Comparison of ENCODE assay signal across 17 mouse cellular contexts in genomic region chr3:130757117-130757852, GRCm38 (mm10). TPM values are rescaled to one million over a fixed set of nuclear protein-coding genes. Genes with fewer than 3 reads are reported as not detected.
A peak's percentile ranks its signal among the peaks of the same experiment; 100 is the strongest.
DNase-seq lines count a peak whose midpoint lies in the region; ATAC-seq and TF ChIP-seq lines count a peak whose summit lies in the region.
"Had no signal": no experiment of that assay in that cellular context is flagged by ENCODE, and none has a peak within 500 bp of the region (broad histone marks: within the 10 kb centered on the region; RNA-seq: fewer than 3 reads in every experiment).

No protein-coding gene starts in this region.

- peaks cover 20% of the 10 kb centered on the region for H3K4me1 ChIP-seq in limb, embryonic 12.5 days (replicated peaks)
- peaks cover 22% of the 10 kb centered on the region for H3K4me1 ChIP-seq in limb, embryonic 10.5 days
- no peaks in the 10 kb centered on the region for H3K4me1 ChIP-seq in ES-E14 (ENCODE audit: control insufficient read depth in 2 of 2, insufficient read depth in 2 of 2, low read length in 2 of 2, poor library complexity in 1 of 2)
- peaks cover 18% of the 10 kb centered on the region for H3K4me1 ChIP-seq in forebrain, embryonic 14.5 days (ENCODE audit: control insufficient read depth, insufficient read depth, low read length)
- H3K4me1 ChIP-seq in midbrain, embryonic 14.5 days (ENCODE audit: control insufficient read depth, insufficient read depth, low read length) = peaks cover 13% of the 10 kb centered on the region
- H3K4me1 ChIP-seq: liver, embryonic 13.5 days had no signal

- no peak for DNase-seq in limb, embryonic 10.5 days (ENCODE audit: low spot score)
- no peak for DNase-seq in ES-E14 (ENCODE audit: low read depth, low spot score)
- peak; percentile 23 for DNase-seq in forebrain, embryonic 14.5 days (ENCODE audit: low spot score)
- peak; percentile 44 for DNase-seq in midbrain, embryonic 14.5 days
- DNase-seq in layer of hippocampus, adult 9-11 months = no peak
- no peak for DNase-seq in kidney, adult 9 months
- no peak for DNase-seq in cerebellum, postnatal 36 days
- DNase-seq: adrenal gland, postnatal 25 days; cerebellum, postnatal 25 days; gastrocnemius, adult 2 months; heart, adult 2 months; liver, embryonic 13.5 days; thymus, postnatal 14 days had no signal

- H3K36me3 ChIP-seq in limb, embryonic 12.5 days = no peaks in the 10 kb centered on the region
- H3K36me3 ChIP-seq in limb, embryonic 10.5 days = no peaks in the 10 kb centered on the region
- no peaks in the 10 kb centered on the region for H3K36me3 ChIP-seq in ES-E14 (ENCODE audit: control insufficient read depth, insufficient read depth, low read length, poor library complexity, severe bottlenecking)
- H3K36me3 ChIP-seq in forebrain, embryonic 14.5 days (ENCODE audit: control insufficient read depth, insufficient read depth, low read length) = no peaks in the 10 kb centered on the region
- H3K36me3 ChIP-seq in midbrain, embryonic 14.5 days (ENCODE audit: control insufficient read depth, insufficient read depth, low read length) = no peaks in the 10 kb centered on the region
- H3K36me3 ChIP-seq: liver, embryonic 13.5 days had no signal

- in situ Hi-C loops in ES-E14 (cut with MboI; ENCODE audit: low sequenced_read_pairs in 2 of 2, unreplicated experiment in 2 of 2) = no loop called here

- WGBS in limb, embryonic 12.5 days = 76% methylated on average over 8 of the region's 8 CpGs
- WGBS in limb, embryonic 10.5 days = 89% methylated on average over 8 of the region's 8 CpGs
- WGBS in forebrain, embryonic 14.5 days = 36% methylated on average over 8 of the region's 8 CpGs
- WGBS in midbrain, embryonic 14.5 days = 61% methylated on average over 8 of the region's 8 CpGs

- no peak overlapping the region for H3K4me3 ChIP-seq in limb, embryonic 12.5 days (replicated peaks)
- H3K4me3 ChIP-seq in limb, embryonic 10.5 days = no peak overlapping the region
- H3K4me3 ChIP-seq in ES-E14 (ENCODE audit: insufficient read depth in 1 of 2, low read depth in 1 of 2, low read length in 2 of 2, poor library complexity in 1 of 2, severe bottlenecking in 1 of 2) = no peak overlapping the region
- no peak overlapping the region for H3K4me3 ChIP-seq in forebrain, embryonic 14.5 days (ENCODE audit: low read depth, low read length)
- no peak overlapping the region for H3K4me3 ChIP-seq in midbrain, embryonic 14.5 days (replicated peaks; ENCODE audit: low read depth, low read length)
- H3K4me3 ChIP-seq: gastrocnemius, adult 2 months; heart, adult 2 months; layer of hippocampus, adult 2 months; liver, embryonic 13.5 days had no signal

- H3K27ac ChIP-seq in limb, embryonic 12.5 days = no peak overlapping the region
- H3K27ac ChIP-seq in limb, embryonic 10.5 days = no peak overlapping the region
- no peak overlapping the region for H3K27ac ChIP-seq in ES-E14 (ENCODE audit: insufficient read depth, low read depth, low read length, poor library complexity, severe bottlenecking)
- no peak overlapping the region; the same call in 1 of the 2 replicates for H3K27ac ChIP-seq in forebrain, embryonic 14.5 days (ENCODE audit: low read depth, low read length)
- H3K27ac ChIP-seq in midbrain, embryonic 14.5 days (replicated peaks; ENCODE audit: low read depth, low read length) = peak overlapping the region; percentile 67
- H3K27ac ChIP-seq: gastrocnemius, adult 2 months; heart, adult 2 months; layer of hippocampus, adult 2 months; liver, embryonic 13.5 days; stomach, postnatal 0 days had no signal

- peak; percentile 42; the same call in 1 of the 2 replicates for ATAC-seq in limb, embryonic 12.5 days (ENCODE audit: insufficient number of reproducible peaks, insufficient read depth, low FRiP score, low TSS enrichment, low read depth)
- peak; percentile 36 for ATAC-seq in forebrain, embryonic 14.5 days
- ATAC-seq in midbrain, embryonic 14.5 days (ENCODE audit: low FRiP score, low TSS enrichment) = peak; percentile 34; the same call in 1 of the 2 replicates
- ATAC-seq: activated CD4-positive, CD25-positive, alpha-beta regulatory T cell, adult 4 months had no signal

- no peak overlapping the region for H3K4me2 ChIP-seq in limb, embryonic 12.5 days
- peak overlapping the region; percentile 43 for H3K4me2 ChIP-seq in forebrain, embryonic 14.5 days (ENCODE audit: low read length)
- peak overlapping the region; percentile 24; the same call in 1 of the 2 replicates for H3K4me2 ChIP-seq in midbrain, embryonic 14.5 days (ENCODE audit: low read length)
- H3K4me2 ChIP-seq: liver, embryonic 13.5 days had no signal

- no peak overlapping the region for H3K9ac ChIP-seq in limb, embryonic 12.5 days (replicated peaks)
- no peak overlapping the region for H3K9ac ChIP-seq in ES-E14 (ENCODE audit: insufficient read depth, low read depth, low read length, poor library complexity, severe bottlenecking)
- no peak overlapping the region; the same call in 1 of the 2 replicates for H3K9ac ChIP-seq in forebrain, embryonic 14.5 days (ENCODE audit: low read length)
- no peak overlapping the region for H3K9ac ChIP-seq in midbrain, embryonic 14.5 days (replicated peaks; ENCODE audit: low read length)
- H3K9ac ChIP-seq: liver, embryonic 13.5 days had no signal

- H3K27me3 ChIP-seq in limb, embryonic 12.5 days = no peaks in the 10 kb centered on the region
- H3K27me3 ChIP-seq in limb, embryonic 10.5 days (ENCODE audit: low read depth, poor library complexity, severe bottlenecking) = 0 out of 2 replicates have a peak, but pooled peaks cover 4% of the 10 kb centered on the region
- H3K27me3 ChIP-seq in forebrain, embryonic 14.5 days (replicated peaks; ENCODE audit: control insufficient read depth, insufficient read depth, low read length) = no peaks in the 10 kb centered on the region
- H3K27me3 ChIP-seq in midbrain, embryonic 14.5 days (ENCODE audit: control insufficient read depth, insufficient read depth, low read length) = no peaks in the 10 kb centered on the region
- H3K27me3 ChIP-seq: liver, embryonic 13.5 days had no signal

- no peaks in the 10 kb centered on the region for H3K9me3 ChIP-seq in limb, embryonic 12.5 days
- no peaks in the 10 kb centered on the region for H3K9me3 ChIP-seq in limb, embryonic 10.5 days (replicated peaks)
- H3K9me3 ChIP-seq in ES-E14 (ENCODE audit: control insufficient read depth, insufficient read depth, low read depth, low read length) = no peaks in the 10 kb centered on the region
- no peaks in the 10 kb centered on the region for H3K9me3 ChIP-seq in forebrain, embryonic 14.5 days (replicated peaks; ENCODE audit: control insufficient read depth, low read length)
- H3K9me3 ChIP-seq in midbrain, embryonic 14.5 days (ENCODE audit: control insufficient read depth, low read length) = no peaks in the 10 kb centered on the region
- H3K9me3 ChIP-seq: liver, embryonic 13.5 days had no signal

TF ChIP-seq in ES-E14, 5 proteins besides CTCF, POLR2A, EP300 and RAD21:
- TF ChIP-seq MAFK (IDR thresholded peaks at IDR 0.05; ENCODE audit: insufficient read depth, low read depth, low read length) (peak; percentile 86), ZNF384 (IDR thresholded peaks at IDR 0.05; ENCODE audit: low read depth, low read length) (no peak)
TF ChIP-seq in ES-E14: peak in this region for 1.

RNA-seq across cellular contexts. Expression of gene Rpl34, which starts 27.1 kb away (rescaled TPM):
- 845 and 858 TPM in 2 replicates for polyA plus RNA-seq in limb, embryonic 12.5 days (2016; fragmentation: Nextera tagmentation; extraction: Ambion mirVana)
- 949 and 1,083 TPM in 2 replicates for polyA plus RNA-seq in limb, embryonic 10.5 days (2016; fragmentation: Nextera tagmentation; extraction: Ambion mirVana)
- 825 and 990 TPM in 2 replicates for total RNA-seq in ES-E14 (2012; rRNA removed)
- 619 and 916 TPM in 2 replicates for polyA plus RNA-seq in forebrain, embryonic 14.5 days (2014; fragmentation: Nextera tagmentation; extraction: Ambion mirVana)
- polyA plus RNA-seq in midbrain, embryonic 14.5 days (2014; fragmentation: Nextera tagmentation; extraction: Ambion mirVana) = 612 and 730 TPM in 2 replicates

RNA-seq across cellular contexts. Expression of gene Ostc, which starts 48.0 kb away (rescaled TPM):
- polyA plus RNA-seq in limb, embryonic 12.5 days (2016; fragmentation: Nextera tagmentation; extraction: Ambion mirVana) = 358 and 373 TPM in 2 replicates
- polyA plus RNA-seq in limb, embryonic 10.5 days (2016; fragmentation: Nextera tagmentation; extraction: Ambion mirVana) = 358 and 371 TPM in 2 replicates
- total RNA-seq in ES-E14 (2012; rRNA removed) = 319 and 342 TPM in 2 replicates
- 266 and 307 TPM in 2 replicates for polyA plus RNA-seq in forebrain, embryonic 14.5 days (2014; fragmentation: Nextera tagmentation; extraction: Ambion mirVana)
- 223 and 240 TPM in 2 replicates for polyA plus RNA-seq in midbrain, embryonic 14.5 days (2014; fragmentation: Nextera tagmentation; extraction: Ambion mirVana)

Comparison
In these comparisons a context has a peak if more than half of its experiments do, and no peak if none do; other contexts are left out.
1. DNase-seq: peak in forebrain, embryonic 14.5 days (single experiment) and midbrain, embryonic 14.5 days (single experiment); none in limb, embryonic 10.5 days (single experiment), ES-E14 (single experiment), layer of hippocampus, adult 9-11 months (single experiment), kidney, adult 9 months (single experiment) and cerebellum, postnatal 36 days (0 of 2).
2. Peak in every context shown above with its lines, with median percentiles within 50 percentile points of each other: ATAC-seq.